Mouse (Mus musculus) heart, adult 2 months (tissue): ENCODE measurements around the gene Npy5r.

Source experiments
- CTCF ChIP-seq: fragments of 200-600 bp; IDR thresholded peaks from 2 replicates; pipeline ENCODE4 v1.8.1; 2022; ENCODE audit warnings: antibody characterized with exemption, mild to moderate bottlenecking, moderate library complexity
- EP300 ChIP-seq: fragments of 200-500 bp; IDR thresholded peaks from 2 replicates; pipeline ENCODE4 v1.6.1; 2011; ENCODE audit warnings: low read depth, low read length, control low read depth; ENCODE audit not compliant: insufficient read depth
- POLR2A ChIP-seq: fragments of 200-500 bp; IDR thresholded peaks from 2 replicates; pipeline ENCODE4 v1.6.1; 2011; ENCODE audit warnings: mild to moderate bottlenecking, low read depth, low read length, control low read depth; ENCODE audit not compliant: insufficient read depth

- no peak for TF ChIP-seq POLR2A
- no peak for TF ChIP-seq CTCF
- no peak for TF ChIP-seq EP300
These were observed 44.0 kb upstream of the Npy5r start for GRCm38 (mm10) chr8:66731957-66732356.
